Mouse (Mus musculus): Measurements from ENCODE around the gene Xirp2.

DNA sequence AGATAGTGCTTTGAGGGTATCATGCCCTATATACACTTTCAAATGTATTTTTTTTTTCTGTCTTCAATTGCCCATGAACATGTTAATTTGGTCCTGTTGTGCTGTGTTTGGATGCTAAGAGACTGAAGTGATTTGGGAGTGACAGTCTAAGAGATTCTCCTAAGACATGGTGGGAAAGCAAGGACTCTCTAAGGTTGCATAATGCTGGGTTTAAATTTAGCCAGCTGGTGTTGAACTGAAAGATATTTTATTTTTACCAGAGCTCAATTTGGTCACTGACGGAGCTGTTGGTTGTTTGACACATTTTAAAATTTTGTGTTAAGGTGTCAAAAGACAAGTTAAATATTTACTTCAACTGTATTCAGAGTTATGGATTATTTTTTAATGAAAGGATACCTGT, 970 bp downstream of the Xirp2 start:
- no peak for TF ChIP-seq CTCF (conservative IDR thresholded peaks at IDR 0.05; ENCODE audit: low read length)
- TF ChIP-seq POU5F1 (IDR thresholded peaks at IDR 0.05; ENCODE audit: borderline replicate concordance, low read length) = no peak

All from E14TG2a.4 (cell line).